Mouse (Mus musculus): ENCODE measurements around the gene BC005561.
"Not testable (repeated sequence)": the region's sequence is repeated elsewhere in the genome, so short reads cannot be mapped to it uniquely, and the experiment has no call there.

Gene BC005561

GRCm38 (mm10) chr5:104571282-104571921, 63.2 kb downstream of the BC005561 start:
- in situ Hi-C loops (cut with MboI; ENCODE audit: low sequenced_read_pairs), result not testable (repeated sequence)

Measured in CH12F3 (cell line).